Mouse (Mus musculus) midbrain, embryonic 12.5 days (tissue): ENCODE measurements at regions not wholly inside any gene's neighbourhood (a gene's known extent, or its start where the extent isn't known, plus 50 kb on each side); places are given as distances from the start of the nearest gene placed in this dataset.

ENCODE experiments used
- ATAC-seq: fragments of 200-750 bp; cut with Nextera tagmentation; 2 replicates; pipeline ENCODE4 v1.8.0; 2017; ENCODE audit warnings: low read depth, moderate TSS enrichment, moderate library complexity; ENCODE audit not compliant: low FRiP score
- H3K27ac ChIP-seq: fragments of 300-500 bp; sonication (generic); replicated peaks from 2 replicates; pipeline ENCODE4 v1.5.1; 2016; ENCODE audit warnings: mild to moderate bottlenecking
- H3K27me3 ChIP-seq: fragments of 300-500 bp; sonication (generic); 2 replicates; pipeline ENCODE4 v1.6.1; 2016; ENCODE audit warnings: mild to moderate bottlenecking
- H3K36me3 ChIP-seq: fragments of 300-500 bp; sonication (generic); 2 replicates; pipeline ENCODE4 v1.6.1; 2016
- H3K4me1 ChIP-seq: fragments of 300-500 bp; sonication (generic); 2 replicates; pipeline ENCODE4 v1.6.1; 2016
- H3K4me2 ChIP-seq: fragments of 300-500 bp; sonication (generic); replicated peaks from 2 replicates; pipeline ENCODE4 v1.6.1; 2016; ENCODE audit warnings: mild to moderate bottlenecking, moderate library complexity
- H3K4me3 ChIP-seq: fragments of 300-500 bp; sonication (generic); 2 replicates; pipeline ENCODE4 v1.5.1; 2016; ENCODE audit warnings: mild to moderate bottlenecking
- H3K9ac ChIP-seq: fragments of 300-500 bp; sonication (generic); replicated peaks from 2 replicates; pipeline ENCODE4 v1.6.1; 2016; ENCODE audit warnings: mild to moderate bottlenecking, moderate library complexity
- H3K9me3 ChIP-seq: fragments of 300-500 bp; sonication (generic); 2 replicates; pipeline ENCODE4 v1.6.1; 2016; ENCODE audit warnings: mild to moderate bottlenecking
- WGBS: fragments of 180-500 bp; shearing (Covaris S2); methylation state at CpG from one replicate; pipeline ENCODE4 v1.1.7; 2016; 5-methylcytosine and 5-hydroxymethylcytosine counted together

DNA sequence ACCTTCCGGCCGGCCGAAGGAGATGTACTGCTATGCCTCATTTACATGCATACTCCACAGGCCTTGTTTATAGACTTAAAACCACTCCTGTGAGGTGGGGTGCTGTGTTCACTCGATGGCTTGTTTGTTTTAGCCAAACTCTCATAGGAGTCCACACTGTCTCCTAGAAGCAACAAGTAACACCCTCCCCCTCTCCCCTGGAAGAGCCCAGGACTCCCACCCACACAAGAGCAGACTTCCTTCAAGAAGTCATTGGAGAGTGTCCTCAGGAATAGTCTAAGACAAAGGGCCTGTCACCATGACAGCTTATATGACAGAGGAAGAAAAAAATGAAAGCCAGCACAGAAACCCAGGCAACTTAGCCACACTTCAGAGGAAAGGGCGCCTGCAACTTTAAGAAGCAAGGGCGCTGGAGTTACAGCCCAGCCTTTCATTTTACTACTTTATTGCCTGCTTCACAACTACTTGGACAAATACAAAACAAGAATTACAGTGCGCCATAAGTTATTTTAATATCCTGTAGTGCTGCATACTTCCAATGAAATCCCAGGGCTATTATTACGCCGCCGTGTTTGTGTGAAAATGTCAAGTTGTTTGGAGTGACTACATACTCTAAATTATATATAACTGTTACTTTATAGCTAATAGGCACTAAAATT, 229.9 kb upstream of the Mgmt start:
- ATAC-seq, result no peak
- Histone ChIP-seq H3K4me2 (no peak overlapping the region), H3K4me3 (no peak overlapping the region), H3K27ac (no peak overlapping the region), H3K9ac (no peak overlapping the region), H3K27me3 (peaks cover 82% of the 10 kb centered on the region), H3K4me1 (peaks cover 9% of the 10 kb centered on the region), H3K9me3 (no peaks in the 10 kb centered on the region), H3K36me3 (no peaks in the 10 kb centered on the region)
- 74% methylated on average over 10 of the region's 10 CpGs for WGBS

DNA sequence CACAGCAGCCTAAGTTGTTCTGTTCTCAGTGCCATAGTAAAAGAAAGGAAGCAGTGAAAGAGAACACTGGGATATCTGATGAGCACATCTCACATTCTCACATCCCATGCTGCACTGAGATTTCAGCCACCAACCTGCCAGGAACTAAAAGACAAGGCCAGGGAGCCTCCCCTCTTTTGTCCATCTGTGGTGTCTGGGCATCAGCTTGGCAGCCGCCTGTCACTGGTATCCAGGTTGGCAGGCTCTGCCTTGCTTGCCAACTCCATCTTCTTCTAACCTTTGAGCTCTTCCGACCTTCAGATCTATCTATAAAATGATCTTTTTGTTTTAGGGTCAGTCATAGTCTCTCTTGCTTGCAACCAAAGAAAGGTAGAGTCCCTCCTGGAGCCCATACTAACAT, 228.5 kb upstream of the Mgmt start:
- 78% methylated on average over 2 of the region's 2 CpGs for WGBS
- no peak for ATAC-seq
- Histone ChIP-seq H3K4me1 (peaks cover 9% of the 10 kb centered on the region), H3K4me3 (no peak overlapping the region), H3K9ac (no peak overlapping the region), H3K9me3 (no peaks in the 10 kb centered on the region), H3K27ac (no peak overlapping the region), H3K4me2 (no peak overlapping the region), H3K27me3 (peaks cover 85% of the 10 kb centered on the region), H3K36me3 (no peaks in the 10 kb centered on the region)

DNA sequence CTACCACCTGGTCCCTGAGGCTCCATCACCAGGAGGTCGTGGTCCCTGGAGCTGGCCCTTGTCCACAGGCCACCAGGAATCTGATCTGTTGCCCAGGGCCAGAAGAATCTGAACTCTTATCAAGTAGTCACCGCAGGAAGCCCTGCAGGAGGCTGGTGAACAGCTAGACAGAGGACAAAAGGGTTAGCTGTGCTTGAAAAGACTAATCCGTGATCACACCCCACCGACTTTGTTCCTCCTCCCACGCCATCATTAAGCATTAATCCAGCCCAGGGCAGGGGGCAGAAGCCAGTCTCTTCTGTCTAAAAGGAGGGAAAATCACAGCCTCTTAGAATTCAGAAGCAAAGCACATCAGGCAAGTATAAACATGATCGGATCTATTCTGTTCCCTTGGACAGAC, 227.7 kb upstream of the Mgmt start:
- Histone ChIP-seq H3K9ac (no peak overlapping the region), H3K4me1 (peaks cover 9% of the 10 kb centered on the region), H3K36me3 (no peaks in the 10 kb centered on the region), H3K27me3 (peaks cover 89% of the 10 kb centered on the region), H3K4me3 (no peak overlapping the region), H3K27ac (no peak overlapping the region), H3K9me3 (no peaks in the 10 kb centered on the region), H3K4me2 (no peak overlapping the region)
- WGBS, result 1% methylated on average over 6 of the region's 6 CpGs
- no peak for ATAC-seq

DNA sequence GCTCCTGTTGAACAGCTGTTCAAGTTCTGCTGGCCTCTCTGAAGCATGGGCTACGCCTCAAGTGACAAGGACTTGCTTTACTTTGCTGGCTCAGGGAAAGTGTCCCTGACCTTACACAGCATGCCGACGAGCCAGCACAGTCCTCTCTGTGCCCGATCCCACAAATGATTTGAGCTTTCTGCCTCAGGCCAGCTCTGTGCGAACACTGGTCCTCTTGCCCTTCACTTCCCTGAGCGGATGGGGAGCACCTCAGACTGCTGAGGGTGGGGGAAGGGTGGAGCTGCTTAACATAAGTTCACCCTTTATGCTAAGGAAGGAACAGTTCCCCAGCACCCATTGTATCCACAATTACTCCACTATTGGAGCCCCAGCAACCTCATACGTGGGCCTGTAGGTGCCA, 223.7 kb upstream of the Mgmt start:
- H3K36me3 ChIP-seq, result no peaks in the 10 kb centered on the region
- H3K9me3 ChIP-seq, result no peaks in the 10 kb centered on the region
- no peak overlapping the region for H3K27ac ChIP-seq
- peaks cover 9% of the 10 kb centered on the region for H3K4me1 ChIP-seq
- no peak overlapping the region for H3K4me2 ChIP-seq
- no peak overlapping the region for H3K4me3 ChIP-seq
- 70% methylated on average over 7 of the region's 7 CpGs for WGBS
- no peak for ATAC-seq
- peaks cover 82% of the 10 kb centered on the region for H3K27me3 ChIP-seq
- no peak overlapping the region for H3K9ac ChIP-seq

DNA sequence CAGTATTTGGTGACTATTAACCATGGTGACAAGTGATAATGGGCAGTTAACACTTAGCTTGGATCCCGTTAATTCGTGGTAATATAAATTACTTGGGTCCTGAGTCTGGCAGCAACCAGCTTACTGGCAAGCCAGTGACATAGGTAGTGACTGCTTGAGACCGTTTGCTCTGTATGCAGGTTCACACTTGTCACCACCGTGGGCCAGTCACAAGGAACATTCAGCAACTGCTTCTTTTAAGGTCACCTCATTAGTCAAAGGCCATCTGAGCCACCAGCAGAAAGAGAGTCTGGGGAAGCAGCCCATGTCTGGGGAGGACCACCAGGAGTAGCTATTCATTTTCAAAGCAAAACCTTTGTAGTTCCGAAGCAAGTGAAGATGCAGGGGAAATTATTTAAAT, 220.3 kb upstream of the Mgmt start:
- Histone ChIP-seq H3K4me1 (peaks cover 5% of the 10 kb centered on the region; the same call in 1 of the 2 replicates), H3K4me2 (no peak overlapping the region), H3K9me3 (no peaks in the 10 kb centered on the region), H3K36me3 (no peaks in the 10 kb centered on the region), H3K27ac (no peak overlapping the region), H3K9ac (no peak overlapping the region), H3K27me3 (peaks cover 48% of the 10 kb centered on the region), H3K4me3 (no peak overlapping the region)
- 58% methylated on average over 5 of the region's 5 CpGs for WGBS
- ATAC-seq, result no peak

DNA sequence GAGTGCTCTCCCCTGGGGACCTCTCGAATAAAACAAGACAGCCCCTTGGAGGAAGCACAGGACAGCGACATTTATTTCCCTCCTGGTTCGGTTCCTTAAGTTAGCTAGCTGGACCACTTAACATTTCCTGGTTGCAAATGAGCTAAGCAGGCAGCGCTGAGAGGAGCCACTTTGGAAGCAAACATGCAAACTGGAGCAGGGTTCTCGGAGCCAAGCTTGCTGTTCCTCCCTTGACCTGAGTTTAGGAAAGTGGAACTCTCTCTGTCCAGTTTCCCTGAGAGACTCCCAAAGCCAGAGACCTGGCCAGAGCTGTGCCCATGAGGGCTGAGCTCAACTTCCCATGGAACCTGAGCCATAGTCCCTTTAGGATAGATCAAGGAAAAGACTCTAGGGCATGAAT, 219.4 kb upstream of the Mgmt start:
- Histone ChIP-seq H3K4me2 (no peak overlapping the region), H3K27me3 (peaks cover 39% of the 10 kb centered on the region), H3K27ac (no peak overlapping the region), H3K4me3 (no peak overlapping the region), H3K4me1 (peaks cover 5% of the 10 kb centered on the region; the same call in 1 of the 2 replicates), H3K36me3 (no peaks in the 10 kb centered on the region), H3K9me3 (no peaks in the 10 kb centered on the region), H3K9ac (no peak overlapping the region)
- no peak for ATAC-seq
- WGBS, result 59% methylated on average over 5 of the region's 5 CpGs

DNA sequence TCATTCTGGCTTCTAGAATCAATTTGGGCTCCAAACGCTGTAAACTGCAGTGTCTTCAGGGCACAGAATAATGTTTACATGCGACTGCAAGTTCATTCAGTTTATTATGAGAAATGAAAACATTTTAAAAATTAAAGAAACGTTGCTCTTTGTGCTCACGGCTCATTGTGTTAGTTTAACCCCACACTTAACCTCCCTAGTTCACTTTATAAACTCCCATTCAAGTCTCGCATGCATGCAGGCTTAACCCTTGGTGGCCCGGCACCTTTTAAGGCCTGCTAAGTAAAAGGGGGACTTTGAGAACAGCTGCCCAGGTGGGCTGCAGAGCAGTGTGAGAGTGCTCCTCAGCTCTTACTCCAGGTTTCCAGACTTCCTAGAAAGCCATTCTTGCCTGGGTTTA, 218.3 kb upstream of the Mgmt start:
- Histone ChIP-seq H3K27ac (no peak overlapping the region), H3K4me1 (peaks cover 5% of the 10 kb centered on the region; the same call in 1 of the 2 replicates), H3K27me3 (peaks cover 32% of the 10 kb centered on the region), H3K9ac (no peak overlapping the region), H3K4me2 (no peak overlapping the region), H3K36me3 (no peaks in the 10 kb centered on the region), H3K9me3 (no peaks in the 10 kb centered on the region), H3K4me3 (no peak overlapping the region)
- 23% methylated on average over 6 of the region's 6 CpGs for WGBS
- ATAC-seq, result no peak

DNA sequence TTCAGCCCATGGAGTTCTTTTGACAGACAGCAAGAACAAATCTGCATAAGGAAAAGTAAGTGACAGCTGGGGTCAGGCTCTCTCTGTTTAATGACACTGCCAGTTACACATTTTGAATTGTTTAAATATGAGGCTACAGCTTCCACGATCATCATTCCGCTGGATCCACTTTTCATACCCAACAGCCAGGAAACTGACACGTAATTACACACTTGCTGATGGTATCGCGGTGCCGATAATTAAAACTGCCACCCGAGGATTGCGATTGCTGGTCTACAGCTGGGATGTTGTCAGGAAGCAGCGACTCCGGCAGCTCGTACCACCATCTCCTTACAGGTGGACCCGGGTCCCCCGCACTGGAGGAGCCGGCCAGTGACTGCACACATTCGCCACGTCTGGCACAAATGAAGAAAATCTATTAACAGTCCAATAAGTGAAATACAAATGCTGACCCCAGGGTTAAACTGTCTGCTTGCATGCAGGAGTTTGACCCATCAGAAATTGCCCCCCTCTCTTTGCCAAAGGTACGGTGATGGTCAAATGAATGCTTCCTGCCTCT, 217.3 kb upstream of the Mgmt start:
- Histone ChIP-seq H3K9me3 (no peaks in the 10 kb centered on the region), H3K27ac (no peak overlapping the region), H3K4me3 (no peak overlapping the region), H3K27me3 (peaks cover 24% of the 10 kb centered on the region), H3K4me2 (no peak overlapping the region), H3K36me3 (no peaks in the 10 kb centered on the region), H3K4me1 (peaks cover 5% of the 10 kb centered on the region; the same call in 1 of the 2 replicates), H3K9ac (no peak overlapping the region)
- 68% methylated on average over 17 of the region's 17 CpGs for WGBS
- ATAC-seq, result no peak

DNA sequence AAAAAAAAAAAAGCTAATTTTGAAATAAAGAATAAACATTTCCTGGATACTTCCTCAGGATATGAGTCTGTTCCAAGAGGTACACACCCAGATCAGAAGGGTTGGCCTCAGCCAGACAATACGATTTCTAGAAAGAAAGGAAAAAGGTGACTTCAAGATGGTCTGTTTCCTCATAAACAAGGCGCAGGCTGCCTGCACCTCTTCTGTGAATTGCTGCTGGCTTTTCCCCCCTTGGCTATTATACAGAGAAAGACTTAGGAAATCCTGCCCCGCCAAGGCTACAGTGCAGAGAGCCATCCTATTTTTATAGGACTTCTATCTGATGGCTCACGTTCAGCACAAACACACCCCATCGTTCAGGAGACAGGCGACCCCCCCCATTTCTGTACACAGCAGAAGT, 204.8 kb upstream of the Mgmt start:
- no peaks in the 10 kb centered on the region for H3K9me3 ChIP-seq
- 31% methylated on average over 6 of the region's 6 CpGs for WGBS
- H3K27ac ChIP-seq, result no peak overlapping the region
- no peak for ATAC-seq
- no peak overlapping the region for H3K9ac ChIP-seq
- no peak overlapping the region for H3K4me3 ChIP-seq
- H3K27me3 ChIP-seq, result peaks cover 23% of the 10 kb centered on the region; the same call in 1 of the 2 replicates
- peaks cover 11% of the 10 kb centered on the region for H3K4me1 ChIP-seq
- peak overlapping the region; percentile 41 for H3K4me2 ChIP-seq
- no peaks in the 10 kb centered on the region for H3K36me3 ChIP-seq

DNA sequence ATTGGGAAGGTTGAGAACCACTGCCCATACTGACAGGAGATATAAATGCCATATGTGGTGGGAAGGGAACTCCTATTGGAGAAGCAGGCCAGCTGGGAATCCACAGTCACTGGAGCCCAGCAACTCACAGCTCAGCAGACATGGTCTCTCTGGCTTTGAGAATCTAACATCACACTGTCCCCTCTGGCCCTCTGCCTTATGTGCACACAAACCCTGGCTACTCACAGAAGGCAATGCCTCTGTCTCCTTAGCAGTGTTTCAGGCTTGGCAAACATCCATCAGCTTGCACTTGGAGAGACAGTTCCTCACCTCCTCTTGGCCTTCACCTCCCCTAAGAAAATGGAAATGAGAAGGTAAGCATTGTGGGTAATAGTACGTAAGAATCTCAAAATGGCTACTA, 188.2 kb upstream of the Mgmt start:
- 90% methylated on average over 1 of the region's 1 CpGs for WGBS
- H3K9me3 ChIP-seq, result no peaks in the 10 kb centered on the region
- H3K4me3 ChIP-seq, result no peak overlapping the region
- H3K27ac ChIP-seq, result no peak overlapping the region
- H3K4me1 ChIP-seq, result no peaks in the 10 kb centered on the region
- ATAC-seq, result no peak
- H3K9ac ChIP-seq, result no peak overlapping the region
- no peak overlapping the region for H3K4me2 ChIP-seq
- no peaks in the 10 kb centered on the region for H3K27me3 ChIP-seq
- H3K36me3 ChIP-seq, result no peaks in the 10 kb centered on the region

DNA sequence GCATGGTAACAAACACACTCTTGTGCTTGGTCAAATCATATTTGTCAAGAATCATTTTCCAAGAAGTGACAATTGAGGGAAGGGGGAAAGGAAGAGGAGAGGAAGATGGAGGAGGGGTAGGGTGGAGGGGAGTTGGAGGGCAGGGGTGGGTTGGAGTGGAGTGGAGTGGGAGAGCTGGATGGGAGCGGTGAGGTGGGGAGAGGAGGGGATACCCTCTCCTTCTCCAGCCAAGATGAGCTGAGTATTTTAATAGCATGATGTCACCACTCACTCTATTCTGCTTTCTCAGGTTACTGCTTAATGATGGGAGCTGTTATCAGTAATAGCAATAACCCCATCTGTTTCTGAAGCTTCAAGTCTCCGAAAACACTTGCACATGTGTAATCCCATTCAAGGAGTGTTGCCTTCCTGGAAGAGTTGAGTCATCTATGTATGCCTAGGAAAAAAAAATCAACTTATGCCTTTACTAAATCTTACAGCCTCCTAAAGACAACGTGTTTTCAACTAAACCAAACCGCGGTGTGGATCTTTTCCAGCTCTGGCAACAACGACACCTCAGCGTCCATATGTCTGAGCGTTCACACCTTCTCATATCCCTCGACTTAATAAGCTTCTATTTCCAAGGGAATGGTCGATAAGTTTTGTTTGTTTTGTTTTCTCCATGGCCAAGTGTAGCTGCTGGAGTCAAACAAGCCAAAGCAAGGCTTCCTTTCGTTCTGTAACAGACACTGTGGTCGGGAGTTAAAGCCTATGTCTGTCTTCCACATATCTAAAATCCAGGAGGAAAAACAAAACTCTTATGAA, 187.0 kb upstream of the Mgmt start:
- Histone ChIP-seq H3K27me3 (no peaks in the 10 kb centered on the region), H3K9ac (no peak overlapping the region), H3K4me2 (no peak overlapping the region), H3K36me3 (no peaks in the 10 kb centered on the region), H3K4me3 (no peak overlapping the region), H3K27ac (no peak overlapping the region), H3K4me1 (no peaks in the 10 kb centered on the region), H3K9me3 (no peaks in the 10 kb centered on the region)
- WGBS, result 84% methylated on average over 12 of the region's 12 CpGs
- no peak for ATAC-seq

DNA sequence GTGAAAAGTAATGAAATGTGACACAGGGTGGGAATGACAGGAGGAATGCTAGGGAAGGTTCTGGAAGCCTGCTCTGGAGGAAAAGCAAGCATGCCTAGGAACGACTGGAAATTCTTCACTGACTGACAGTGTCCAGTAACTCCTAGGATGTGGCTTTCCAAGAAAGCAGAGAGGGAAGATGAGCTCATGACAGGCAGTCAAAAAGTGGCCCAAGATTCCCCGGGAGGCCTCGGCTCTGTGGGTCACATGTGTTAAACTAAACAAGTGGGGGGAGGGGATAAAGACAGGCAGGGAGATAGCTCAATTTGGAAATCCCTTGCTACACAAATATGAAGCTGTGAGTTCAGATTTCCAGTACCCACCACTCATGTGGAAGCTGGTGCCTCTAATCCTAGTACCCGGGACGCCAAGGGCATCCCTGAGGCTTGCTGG, 186.4 kb upstream of the Mgmt start:
- no peaks in the 10 kb centered on the region for H3K4me1 ChIP-seq

More for the DNA sequence above, 186.4 kb upstream of the Mgmt start:
- H3K27me3 ChIP-seq, result no peaks in the 10 kb centered on the region
- H3K27ac ChIP-seq, result no peak overlapping the region
- no peak overlapping the region for H3K9ac ChIP-seq
- no peaks in the 10 kb centered on the region for H3K36me3 ChIP-seq
- 69% methylated on average over 5 of the region's 5 CpGs for WGBS
- H3K4me2 ChIP-seq, result no peak overlapping the region
- no peak for ATAC-seq
- H3K9me3 ChIP-seq, result no peaks in the 10 kb centered on the region
- no peak overlapping the region for H3K4me3 ChIP-seq
